8 mouse cellular contexts compared by ENCODE assay signal in genomic region chr7:100706883-100707480, GRCm38 (mm10). TPM values are rescaled to one million over a fixed set of nuclear protein-coding genes. Genes with fewer than 3 reads are reported as not detected.
DNase-seq lines count a peak whose midpoint lies in the region; ATAC-seq and TF ChIP-seq lines count a peak whose summit lies in the region.

No protein-coding gene starts in this region.

- no peaks in the 10 kb centered on the region for H3K27me3 ChIP-seq in lung, postnatal 0 days (replicated peaks; ENCODE audit: insufficient read depth, low read length)
- no peaks in the 10 kb centered on the region for H3K27me3 ChIP-seq in hindbrain, embryonic 13.5 days

- H3K9ac ChIP-seq in lung, postnatal 0 days (replicated peaks; ENCODE audit: low read depth), result peak overlapping the region; percentile 85
- peak overlapping the region; percentile 94 for H3K9ac ChIP-seq in hindbrain, embryonic 13.5 days

- peak overlapping the region; percentile 76 for H3K4me2 ChIP-seq in lung, postnatal 0 days (replicated peaks; ENCODE audit: low read depth, low read length)
- H3K4me2 ChIP-seq in hindbrain, embryonic 13.5 days, result peak overlapping the region; percentile 76

- peaks cover 14% of the 10 kb centered on the region; the same call in 1 of the 2 replicates for H3K4me1 ChIP-seq in lung, postnatal 0 days (ENCODE audit: insufficient read depth, low read depth, low read length)
- peaks cover 26% of the 10 kb centered on the region for H3K4me1 ChIP-seq in hindbrain, embryonic 13.5 days (replicated peaks)

- ATAC-seq in cerebellum, adult (ENCODE audit: insufficient number of reproducible peaks, low FRiP score, low TSS enrichment), result peak; percentile 49; the same call in 1 of the 2 replicates
- ATAC-seq in lung, postnatal 0 days, result peak; percentile 7; the same call in 1 of the 2 replicates
- peak; percentile 73 for ATAC-seq in hindbrain, embryonic 13.5 days (ENCODE audit: low FRiP score)

- H3K36me3 ChIP-seq in lung, postnatal 0 days (ENCODE audit: insufficient read depth, low read length), result no peaks in the 10 kb centered on the region
- H3K36me3 ChIP-seq in hindbrain, embryonic 13.5 days, result no peaks in the 10 kb centered on the region
- H3K36me3 ChIP-seq in macrophage (ENCODE audit: inconsistent target), result no peaks in the 10 kb centered on the region

- no peak for DNase-seq in cerebellum, postnatal 14 days
- DNase-seq in lung, postnatal 0 days (ENCODE audit: low spot score), result peak; percentile 43
- no peak for DNase-seq in lung, postnatal 14 days
- no peak for DNase-seq in yolk sac, embryonic 10.5 days (ENCODE audit: low spot score)
- no peak for DNase-seq in adrenal gland, adult 8-10 months

- no peaks in the 10 kb centered on the region for H3K9me3 ChIP-seq in lung, postnatal 0 days (ENCODE audit: low read length)
- H3K9me3 ChIP-seq in hindbrain, embryonic 13.5 days, result no peaks in the 10 kb centered on the region

- TF ChIP-seq CTCF in lung, postnatal 0 days (IDR thresholded peaks at IDR 0.05), result no peak

- TF ChIP-seq EP300 in lung, postnatal 0 days (IDR thresholded peaks at IDR 0.05), result no peak

- WGBS in lung, postnatal 0 days, result 1% methylated on average over 18 of the region's 23 CpGs
- WGBS in hindbrain, embryonic 13.5 days, result under 1% methylated on average over 23 of the region's 23 CpGs
- 2% methylated on average over 23 of the region's 23 CpGs for WGBS in macrophage (ENCODE audit: missing documents)

- H3K4me3 ChIP-seq in lung, postnatal 0 days (ENCODE audit: low read depth, low read length), result peak overlapping the region; percentile 94
- peak overlapping the region; percentile 81 for H3K4me3 ChIP-seq in hindbrain, embryonic 13.5 days
- H3K4me3 ChIP-seq in macrophage (ENCODE audit: inconsistent target), result peak overlapping the region; percentile 43

- peak overlapping the region; percentile 89 for H3K27ac ChIP-seq in lung, postnatal 0 days (ENCODE audit: low read length)
- peak overlapping the region; percentile 100 for H3K27ac ChIP-seq in hindbrain, embryonic 13.5 days
- H3K27ac ChIP-seq in macrophage, result peak overlapping the region; percentile 91; the same call in 1 of the 2 replicates

- H3K79me2 ChIP-seq in macrophage (ENCODE audit: inconsistent target), result peaks cover 29% of the 10 kb centered on the region; the same call in 1 of the 2 replicates

RNA-seq across cellular contexts. Expression of gene Fam168a, which starts 0.5 kb away (rescaled TPM):
- 28.2 and 35.8 TPM in 2 replicates for polyA plus RNA-seq in lung, postnatal 0 days (2015; fragmentation: Nextera tagmentation; extraction: Ambion mirVana)
- 93.8 and 105 TPM in 2 replicates for polyA plus RNA-seq in hindbrain, embryonic 13.5 days (2015; fragmentation: Nextera tagmentation; extraction: Ambion mirVana)
- total RNA-seq in macrophage (2018; cell fraction: chromatin; rRNA removed), result 10 to 100 TPM in 20 of 26 experiments, 1 to 10 TPM in 6; 2.1 to 36.3 (median 24.8) TPM
- 10 to 100 TPM; 14.9 to 24.9 (median 18.2) TPM for total RNA-seq in macrophage (2018; cell fraction: cytosol; rRNA removed)
- 10 to 100 TPM in 21 of 26 experiments, 1 to 10 TPM in 5; 3.4 to 36.0 (median 22.9) TPM for total RNA-seq in macrophage (2018; cell fraction: nucleus; rRNA removed)
- polyA plus RNA-seq in macrophage (2018), result 13.3 to 27.2 TPM (median 17.3 TPM) in 3 replicates
- 10 to 100 TPM; 46.7 to 75.8 (median 55.1) TPM for total RNA-seq in adrenal gland, adult 8-10 months (2022)

RNA-seq across cellular contexts. Expression of gene Plekhb1, which starts 44.8 kb away (rescaled TPM):
- polyA plus RNA-seq in lung, postnatal 0 days (2015; fragmentation: Nextera tagmentation; extraction: Ambion mirVana), result 44.4 and 46.0 TPM in 2 replicates
- 12.8 and 16.0 TPM in 2 replicates for polyA plus RNA-seq in hindbrain, embryonic 13.5 days (2015; fragmentation: Nextera tagmentation; extraction: Ambion mirVana)
- not detected for total RNA-seq in macrophage (2018; cell fraction: chromatin; rRNA removed)
- total RNA-seq in macrophage (2018; cell fraction: cytosol; rRNA removed), result not detected
- total RNA-seq in macrophage (2018; cell fraction: nucleus; rRNA removed), result not detected
- not detected in 3 replicates for polyA plus RNA-seq in macrophage (2018)
- 1 to 10 TPM; 3.9 to 6.9 (median 4.8) TPM for total RNA-seq in adrenal gland, adult 8-10 months (2022)

Comparison
In these comparisons a context has a peak if more than half of its experiments do, and no peak if none do; other contexts are left out.
1. ATAC-seq: peak in every context shown above with its lines; median percentile 73 in hindbrain, embryonic 13.5 days; 49 in cerebellum, adult; 7 in lung, postnatal 0 days.
2. H3K4me3 ChIP-seq: peak in every context shown above with its lines; median percentile 94 in lung, postnatal 0 days; 81 in hindbrain, embryonic 13.5 days; 43 in macrophage.
3. RNA of gene Plekhb1, which starts 44.8 kb away (polyA plus RNA-seq): 44.4 to 46.0 TPM in lung, postnatal 0 days and 12.8 to 16.0 TPM in hindbrain, embryonic 13.5 days; not detected in macrophage; every median in the first group is over 10 times any median in the second.
4. Peak in every context shown above with its lines, with median percentiles within 50 percentile points of each other: H3K27ac ChIP-seq.